Mouse (Mus musculus) ovary, postnatal 14 days (tissue): Measurements from ENCODE around the gene Smim24.

Experiments
- DNase-seq: peaks from one replicate; pipeline ENCODE4 v3.0.0; 2022; ENCODE audit warnings: low spot score

Smim24 gene

DNA sequence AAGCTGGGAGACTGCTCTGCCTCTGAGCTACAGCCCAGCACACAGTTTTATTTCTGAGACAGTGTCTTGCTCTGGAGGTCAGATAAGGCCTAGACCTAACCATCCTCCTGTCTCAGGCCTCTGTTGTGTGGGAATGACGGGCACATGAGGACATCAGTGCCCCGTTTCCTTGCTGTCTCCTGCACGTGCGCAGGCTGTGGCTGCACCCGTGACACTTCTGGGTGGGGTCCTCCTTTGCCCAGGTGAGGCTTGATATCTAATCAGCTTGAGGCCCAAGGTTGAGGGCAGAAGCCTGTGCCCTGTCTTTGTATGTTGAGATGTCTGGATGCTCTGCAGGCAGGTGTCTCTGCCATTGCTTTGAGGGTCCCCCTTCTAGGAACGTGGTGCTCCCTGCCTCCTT, 581 bp upstream of the Smim24 start:
- no peak for DNase-seq

DNA sequence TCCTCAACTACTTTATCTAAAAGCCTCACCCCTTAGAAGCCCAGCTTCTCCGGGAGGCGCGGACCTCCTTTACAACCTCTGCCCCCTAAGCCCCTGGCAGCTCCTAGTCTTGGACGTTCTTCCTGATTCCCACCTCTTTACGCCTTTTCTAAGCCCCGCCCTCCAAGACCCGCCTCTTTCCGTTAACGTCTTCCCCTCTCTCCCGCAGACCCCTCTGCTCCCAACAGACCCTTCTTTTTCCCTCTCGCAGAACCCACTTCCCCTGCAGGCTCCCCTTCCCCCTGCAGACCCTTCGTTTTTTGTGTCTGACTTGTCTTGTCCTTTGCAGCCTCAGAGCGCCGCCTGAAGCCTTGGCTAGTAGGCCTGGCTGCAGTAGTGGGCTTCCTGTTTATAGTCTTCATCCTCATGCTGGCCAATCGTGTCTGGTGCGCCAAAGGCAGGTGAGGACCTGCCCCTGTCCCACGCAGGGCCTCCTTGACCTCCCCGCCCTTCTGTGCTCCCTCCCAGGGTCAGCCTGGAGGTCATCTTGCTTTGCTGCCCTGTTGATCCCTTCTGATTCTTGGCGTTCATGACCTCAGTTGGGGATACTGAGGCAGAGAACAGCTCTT, 709 bp downstream of the Smim24 start:
- DNase-seq = no peak

DNA sequence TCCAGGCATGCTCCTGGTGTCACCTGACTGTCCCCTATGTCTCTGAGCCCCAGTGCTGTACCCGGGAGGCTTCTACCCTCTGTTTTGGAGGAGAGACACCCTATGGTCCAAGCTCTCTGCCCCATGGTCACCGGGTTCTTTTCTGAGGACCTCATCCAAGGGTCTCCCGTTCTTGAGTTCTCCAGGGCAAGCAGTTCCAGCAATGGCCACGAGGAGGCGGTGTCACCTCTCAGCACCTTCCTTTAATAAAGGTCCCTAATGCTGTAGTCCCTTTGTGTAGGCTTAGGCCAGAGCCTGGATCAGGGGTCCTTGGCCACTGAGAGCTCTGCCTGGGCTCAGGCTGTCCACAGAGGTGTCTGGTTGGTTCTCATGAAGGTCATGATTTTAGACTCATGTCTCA, 2.3 kb downstream of the Smim24 start:
- DNase-seq = peak; percentile 67

DNA sequence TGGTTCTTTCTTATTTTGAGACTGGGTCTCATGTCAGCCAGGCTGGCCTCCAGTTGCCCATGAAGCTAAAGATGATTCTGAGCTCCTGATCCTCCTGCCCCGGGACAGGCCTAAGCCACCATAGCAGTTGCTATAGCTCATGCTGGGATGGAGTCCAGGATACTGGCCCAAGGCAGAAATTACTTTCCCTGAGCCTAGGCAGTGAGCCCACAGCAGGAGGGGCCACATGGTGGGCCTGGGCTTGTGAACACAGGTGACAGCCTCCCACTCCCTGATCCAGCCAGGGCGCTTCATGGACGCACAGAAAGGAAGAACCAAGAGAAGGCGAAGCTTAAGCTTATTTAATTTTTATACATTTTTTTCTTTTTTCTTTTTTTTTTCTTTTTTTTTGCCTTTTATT, 3.0 kb downstream of the Smim24 start:
- no peak for DNase-seq

DNA sequence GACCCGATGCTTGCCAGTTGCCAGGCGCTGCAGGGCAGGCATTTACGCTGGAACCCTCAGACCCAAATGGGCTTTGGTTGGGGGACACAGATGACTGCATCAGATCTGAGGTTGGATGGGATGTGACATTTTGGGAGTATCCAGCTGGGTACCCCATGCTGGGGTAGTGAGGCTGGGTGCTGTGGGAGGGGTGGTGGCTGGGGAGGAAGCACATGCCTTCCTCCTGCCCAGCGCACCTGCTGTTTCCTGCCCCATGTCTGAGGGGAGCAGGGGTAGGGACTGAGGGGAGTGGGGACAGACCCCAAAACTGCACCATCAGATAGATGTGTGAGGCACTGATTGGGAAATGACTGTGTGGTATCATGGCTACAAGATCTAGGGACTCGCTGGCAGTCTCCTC, 3.9 kb downstream of the Smim24 start:
- no peak for DNase-seq

DNA sequence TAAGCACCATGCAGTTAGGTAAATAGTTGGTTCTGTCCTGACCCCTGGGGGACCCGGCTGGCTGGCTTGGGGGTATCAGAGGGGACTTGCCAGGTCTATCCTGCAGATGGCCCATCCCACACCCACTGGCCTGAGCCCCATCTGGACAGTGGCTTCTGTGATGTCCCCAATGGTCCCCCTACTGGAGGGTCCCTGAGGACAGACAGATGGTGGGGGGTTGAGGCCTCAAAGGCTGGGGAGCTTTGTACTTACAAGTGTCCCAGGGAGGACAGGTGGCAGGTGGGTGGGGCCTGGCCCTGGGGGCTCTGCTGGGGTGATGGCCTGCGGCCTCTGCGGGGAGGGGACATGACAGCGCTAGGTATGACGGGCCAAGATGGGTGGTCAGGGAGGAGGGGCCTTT, 6.4 kb downstream of the Smim24 start:
- DNase-seq = no peak

DNA sequence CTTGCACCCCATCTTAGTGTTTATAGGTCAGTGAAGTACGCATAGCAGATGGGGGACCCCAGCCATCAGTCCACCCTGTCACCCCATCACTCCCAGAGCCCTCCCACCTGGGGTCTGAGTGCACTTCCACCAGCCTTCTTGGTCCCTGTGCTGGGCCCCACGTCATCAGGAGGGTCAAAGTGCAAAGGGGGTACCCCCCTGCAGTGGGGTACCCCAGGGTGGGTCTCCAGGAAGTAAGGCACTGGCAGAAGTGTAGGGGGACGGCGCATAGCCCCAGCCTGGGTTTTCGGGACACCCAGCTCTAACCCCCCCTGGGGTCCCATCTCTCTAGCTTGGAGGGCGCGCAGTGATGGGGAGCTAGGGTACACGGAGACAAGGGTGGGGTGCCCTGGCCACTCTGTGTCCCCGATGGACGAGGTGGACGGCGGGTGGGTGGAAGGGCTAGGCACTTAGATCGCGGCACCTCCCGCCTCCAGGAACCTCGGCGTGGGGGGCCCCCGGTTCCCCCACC, 7.0 kb downstream of the Smim24 start:
- no peak for DNase-seq

DNA sequence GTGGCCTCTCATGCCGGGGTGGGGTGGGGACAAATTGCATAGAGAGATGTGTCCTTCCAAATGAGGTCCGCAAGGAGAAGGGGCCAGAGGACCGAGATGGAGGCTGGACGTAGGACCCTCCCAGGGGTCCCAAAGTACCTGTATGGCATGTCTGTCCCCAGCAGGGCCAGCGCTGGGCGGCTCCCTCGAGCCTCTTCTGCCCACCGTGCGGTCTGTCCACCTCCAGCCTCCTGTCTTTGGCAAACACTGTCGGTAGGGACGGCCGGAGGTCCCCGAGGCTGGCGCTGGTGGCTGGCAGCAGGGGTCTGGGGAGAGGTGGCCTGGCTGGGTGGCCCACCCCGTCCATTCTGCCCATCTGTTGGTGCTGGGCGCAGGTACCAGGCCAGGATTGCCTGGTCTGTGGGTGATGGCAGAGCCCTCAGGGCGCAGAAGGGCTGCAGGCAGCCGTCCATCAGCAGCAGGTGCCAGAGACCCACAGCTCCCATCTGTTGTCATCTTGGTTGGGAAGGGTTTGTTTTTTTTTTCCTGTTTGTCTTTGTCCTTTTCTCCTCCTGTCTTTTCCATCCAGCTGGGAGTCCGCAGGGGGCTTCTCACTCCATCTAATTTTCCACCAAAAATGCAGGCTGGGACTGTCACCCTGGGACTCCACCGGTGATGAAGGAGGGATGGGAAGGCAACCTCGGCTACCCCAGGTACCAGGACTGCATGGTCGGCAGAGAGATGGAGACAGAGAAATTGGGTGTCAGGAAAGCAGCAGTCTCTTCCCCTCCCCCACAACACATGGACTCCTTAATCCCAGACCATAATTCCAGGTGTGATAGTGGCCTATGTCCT, 7.7 kb downstream of the Smim24 start:
- no peak for DNase-seq

DNA sequence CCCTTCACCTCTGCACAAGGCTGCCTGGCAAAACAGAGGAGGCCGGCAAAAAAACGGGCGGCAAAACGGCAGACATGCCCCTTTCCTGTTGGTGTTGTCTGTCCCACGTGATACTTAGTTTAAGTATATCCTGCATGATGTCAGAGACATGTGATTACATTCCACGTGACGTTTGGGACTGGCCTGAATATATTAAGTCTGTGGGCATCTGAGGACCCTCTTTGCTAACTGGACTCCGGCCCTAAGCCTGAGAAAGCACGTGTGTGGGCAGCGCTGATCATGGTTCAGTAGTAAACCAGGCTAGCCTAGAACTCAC, 8.3 kb downstream of the Smim24 start:
- no peak for DNase-seq

DNA sequence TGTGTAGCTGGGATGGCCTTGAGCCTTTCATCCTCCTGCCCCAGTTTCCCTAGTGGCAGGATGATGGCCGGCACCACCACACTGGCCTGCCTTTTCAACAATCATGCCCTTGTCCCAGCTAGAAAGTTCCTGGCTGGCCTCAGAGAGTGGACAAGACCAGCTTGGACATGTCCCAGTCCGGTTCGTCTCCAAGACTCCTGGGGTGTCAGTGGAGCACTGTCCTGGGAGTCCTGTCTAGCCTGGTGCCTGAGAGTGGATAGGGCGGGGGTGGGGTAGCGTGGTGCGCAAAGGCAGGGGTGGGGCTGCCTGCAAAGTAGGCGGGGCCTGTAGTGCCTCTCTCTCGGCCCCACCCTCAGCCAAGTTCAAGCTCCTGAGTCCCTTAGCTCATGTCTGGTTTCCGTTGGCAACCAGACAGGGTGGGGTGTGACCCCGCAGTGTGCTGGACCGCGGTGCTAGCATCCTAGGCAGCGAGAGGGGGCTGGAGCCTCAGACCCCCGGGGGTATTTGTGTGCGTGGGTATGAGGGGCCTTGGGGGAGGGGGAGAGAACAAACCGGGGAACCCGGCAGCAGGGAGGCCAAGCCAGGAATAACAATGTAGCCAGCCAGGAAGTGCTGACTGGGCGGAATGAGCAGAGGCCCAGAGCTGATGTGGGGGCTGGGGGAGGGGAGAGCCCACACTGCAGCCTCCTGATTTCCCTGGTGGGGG, 8.8 kb downstream of the Smim24 start:
- DNase-seq = no peak

DNA sequence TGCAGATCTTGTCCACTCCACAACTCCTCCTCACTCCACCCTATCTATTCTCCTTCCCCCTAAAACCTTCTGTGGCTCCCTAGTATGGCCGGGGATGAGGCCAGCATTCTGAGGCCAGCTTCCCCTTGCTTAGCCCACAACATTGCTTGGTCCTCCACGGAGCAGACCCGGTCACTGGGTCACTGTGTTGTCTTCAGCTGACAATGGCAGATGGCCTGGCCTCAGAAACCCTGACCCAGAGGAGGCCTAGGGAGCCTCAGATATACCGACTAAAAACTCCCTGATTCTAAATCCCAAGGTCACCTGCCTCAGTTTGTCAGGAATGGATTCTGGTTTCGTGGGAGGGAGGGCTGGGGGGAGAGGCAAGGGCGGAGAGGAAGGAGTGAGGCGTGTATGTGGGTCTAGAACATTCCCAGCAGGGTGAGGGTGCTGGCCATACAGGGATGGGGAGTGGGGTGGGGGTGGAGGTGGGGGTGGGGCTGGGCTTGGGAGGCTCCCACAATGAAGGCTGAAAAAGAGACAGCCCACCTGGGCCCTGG, 9.4 kb downstream of the Smim24 start:
- DNase-seq = no peak

DNA sequence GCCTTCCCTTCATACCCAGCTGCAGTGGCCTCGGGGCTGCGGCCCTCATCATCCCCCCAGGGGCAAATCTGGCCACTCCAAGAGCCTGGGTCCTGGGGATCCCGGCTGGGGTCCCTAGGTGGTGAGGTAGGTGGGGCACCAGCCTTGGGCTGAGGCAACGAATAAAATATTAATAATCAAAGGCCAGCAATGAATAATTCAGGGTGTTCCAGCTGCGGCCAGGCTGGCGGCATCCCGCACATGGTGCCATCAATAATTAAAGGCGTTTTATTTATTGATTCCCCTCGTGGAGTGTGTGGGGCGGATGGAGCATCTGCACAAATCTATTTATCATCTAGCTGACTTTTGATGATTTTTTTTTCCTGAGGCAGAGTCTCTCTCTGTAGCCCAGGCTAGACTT, 10.7 kb downstream of the Smim24 start:
- DNase-seq = no peak

DNA sequence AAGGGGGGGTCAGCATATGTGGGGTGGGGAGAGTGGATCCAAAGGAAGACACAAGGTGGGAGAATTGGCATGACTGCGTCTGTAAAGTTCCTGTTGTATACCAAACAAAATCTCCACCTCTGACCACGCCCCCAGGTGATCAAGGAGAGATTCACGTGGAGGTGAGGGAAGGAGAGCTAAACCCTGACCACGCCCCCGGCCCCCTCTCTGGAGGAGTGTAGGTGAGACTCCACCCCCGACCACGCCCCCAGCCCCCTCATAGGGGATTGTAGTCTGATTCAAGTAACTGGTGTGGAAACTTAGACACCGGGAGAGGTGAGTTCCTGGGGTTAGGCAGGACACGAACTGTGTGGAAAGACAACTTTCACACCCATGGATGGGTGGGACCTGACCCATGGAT, 11.2 kb downstream of the Smim24 start:
- no peak for DNase-seq

DNA sequence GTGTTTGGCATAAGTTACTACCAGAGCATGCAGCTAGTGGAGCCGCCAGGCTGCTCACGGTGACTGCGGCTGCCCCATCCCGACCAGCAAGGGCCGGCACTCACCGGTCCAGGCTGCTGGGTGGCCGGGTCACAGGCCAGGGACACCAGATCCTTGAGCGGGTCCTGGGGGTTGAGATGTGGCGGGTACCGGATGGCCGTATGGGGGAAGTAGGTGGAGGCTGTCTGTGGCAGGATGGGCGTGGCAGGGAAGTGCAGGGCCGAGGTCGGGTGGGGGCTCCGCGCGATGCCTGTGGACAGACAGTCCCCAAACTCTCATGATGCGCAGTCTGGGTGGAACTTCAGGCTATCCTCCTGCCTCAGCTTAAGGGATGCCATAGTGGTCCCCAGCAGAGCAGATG, 11.9 kb downstream of the Smim24 start:
- DNase-seq = no peak

DNA sequence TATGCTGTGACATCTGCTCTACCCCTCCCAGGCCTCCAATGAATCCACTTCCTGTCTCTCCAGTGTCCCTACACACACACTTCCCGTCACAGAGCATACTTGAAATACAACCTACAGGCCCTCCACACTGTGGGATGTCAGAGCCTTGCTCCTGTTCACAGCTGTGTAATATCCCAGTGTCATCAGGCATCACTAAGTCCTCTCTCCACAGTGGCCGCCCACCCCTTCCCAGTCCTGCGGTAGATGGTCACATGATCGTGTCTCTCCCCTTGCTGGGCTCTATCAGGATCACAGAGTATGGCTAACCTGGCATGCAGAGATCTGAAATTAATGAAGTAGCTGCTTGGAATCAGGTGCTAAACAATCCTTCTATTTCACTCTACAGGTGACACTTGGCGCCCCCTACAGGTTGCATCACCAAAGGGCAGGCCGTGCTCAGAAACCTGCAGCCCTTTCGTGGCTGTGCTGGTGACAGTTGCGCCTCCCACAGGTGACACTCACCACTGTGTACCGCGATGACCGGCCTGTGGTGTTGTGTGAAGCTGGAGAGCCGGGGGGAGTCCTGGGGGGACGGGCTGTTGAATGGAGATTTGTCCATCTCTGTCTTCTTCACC, 12.8 kb downstream of the Smim24 start:
- DNase-seq = no peak

DNA sequence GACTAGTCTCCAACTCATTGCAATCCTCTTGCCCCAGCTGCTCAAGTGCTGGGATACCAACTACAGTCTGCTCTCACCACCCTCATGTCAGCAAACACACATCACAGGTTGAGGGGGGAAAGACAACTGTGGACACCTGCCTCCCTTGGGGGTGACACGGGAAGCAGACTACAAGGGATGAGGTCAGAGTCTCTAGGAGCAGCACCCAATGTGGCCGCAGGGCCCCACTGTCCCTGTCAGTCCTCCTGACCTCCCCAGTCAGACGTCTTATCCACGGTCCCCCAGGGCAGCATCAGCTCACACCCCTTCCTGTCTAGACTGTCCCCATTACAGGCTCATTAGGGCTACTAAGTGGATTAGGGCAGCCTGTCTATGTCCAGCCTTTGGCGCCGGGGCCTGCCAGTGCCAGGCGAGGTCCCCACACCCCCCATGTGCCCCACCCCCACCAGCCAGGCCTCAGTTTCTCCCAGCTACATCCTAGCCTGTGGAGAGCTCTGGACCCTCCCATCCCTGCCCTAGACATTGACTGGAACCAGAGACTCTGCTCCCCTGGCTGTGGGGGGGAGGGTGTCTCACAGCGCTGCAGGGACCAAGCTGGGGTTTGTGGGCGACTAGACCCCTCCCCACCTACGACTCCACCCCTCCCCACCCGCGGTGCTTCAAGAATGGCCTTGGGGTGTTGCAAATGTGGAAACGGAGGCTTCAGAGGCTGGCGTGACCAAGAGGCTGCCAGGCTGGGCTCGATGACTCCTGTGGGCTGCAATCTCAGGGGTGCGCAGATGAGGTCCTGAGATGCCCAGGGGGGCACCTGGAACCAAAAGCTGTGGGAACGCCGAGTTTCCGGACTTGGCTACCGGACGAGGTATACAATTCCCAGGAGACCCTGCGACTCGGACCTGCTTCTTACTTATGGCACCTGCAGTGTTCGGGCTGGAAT, 13.9 kb downstream of the Smim24 start:
- no peak for DNase-seq

DNA sequence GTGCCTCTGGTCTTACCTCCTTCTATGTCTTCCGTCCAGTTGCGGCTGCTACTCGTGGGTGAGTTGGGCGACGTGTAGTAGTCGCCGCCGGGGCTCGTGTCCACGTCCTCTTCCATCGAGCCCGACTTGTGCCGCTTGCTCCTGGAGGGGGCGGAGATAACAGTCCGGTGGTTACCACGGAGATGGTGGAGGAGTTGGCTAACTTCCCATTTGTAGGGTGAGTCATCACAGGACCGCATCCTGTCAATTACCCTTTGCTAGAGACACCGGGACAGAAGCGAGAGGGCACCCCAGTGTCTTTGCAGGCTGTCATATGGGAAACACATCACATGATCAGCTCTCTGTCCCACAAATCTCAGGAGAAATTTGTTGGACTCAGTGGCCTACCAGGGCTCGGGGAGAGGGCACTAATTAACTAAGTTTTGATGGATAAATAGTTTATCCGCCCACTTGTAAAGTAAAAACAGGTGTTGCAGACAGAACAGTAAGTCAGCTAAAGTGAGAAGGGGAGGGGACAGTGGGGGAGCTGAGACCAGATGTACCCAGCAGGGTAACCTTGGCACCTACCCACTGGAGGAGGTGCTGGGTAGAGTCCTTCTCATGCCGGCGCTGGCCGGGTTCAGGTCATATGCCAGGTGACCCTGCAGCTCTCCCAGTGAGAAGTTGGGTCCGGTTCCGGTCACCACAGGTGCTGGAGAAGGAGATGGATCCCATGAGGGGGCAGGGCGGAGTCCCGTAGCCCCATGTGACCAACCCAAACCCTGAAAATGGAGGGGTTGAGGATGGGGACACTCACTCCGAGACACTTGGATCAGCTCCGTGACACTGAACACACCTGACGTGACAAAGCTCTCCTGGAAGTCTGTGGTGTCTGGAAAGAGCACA, 14.9 kb downstream of the Smim24 start:
- no peak for DNase-seq

DNA sequence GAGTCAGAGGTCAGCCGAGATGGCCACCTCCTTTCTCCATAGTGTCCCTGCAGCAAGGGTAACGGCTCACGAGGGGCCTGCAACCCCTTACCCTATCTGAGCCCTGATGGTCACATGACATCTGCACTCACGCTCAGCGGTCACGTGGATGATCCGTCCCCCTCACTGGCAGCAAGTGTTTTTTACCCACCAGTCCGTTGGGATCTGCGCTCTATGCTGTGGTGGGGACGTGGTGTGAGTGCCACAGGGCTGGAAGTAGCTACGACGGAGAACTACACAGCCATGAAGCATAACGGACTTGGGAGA, 15.5 kb downstream of the Smim24 start:
- no peak for DNase-seq

DNA sequence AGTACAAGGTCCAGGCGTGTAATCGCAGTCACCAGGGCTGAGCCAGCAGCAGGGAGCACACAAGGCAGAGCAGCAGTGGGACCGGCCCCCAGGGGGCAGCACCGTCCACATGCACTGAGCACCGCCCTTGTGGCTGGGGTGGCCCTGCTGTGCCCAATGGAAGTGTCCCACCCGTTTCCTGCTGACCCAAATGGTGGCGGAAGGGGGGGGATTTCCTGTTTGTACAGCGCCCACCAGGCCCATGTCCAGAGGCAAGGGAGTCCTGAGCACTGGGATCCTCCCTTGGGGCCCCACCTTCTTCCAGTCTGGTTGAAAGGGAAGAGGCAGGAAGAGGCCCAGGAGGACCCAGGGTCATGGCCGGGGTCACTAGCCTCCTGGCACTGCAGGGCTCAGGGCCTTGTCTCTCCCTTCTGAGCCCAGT, 16.0 kb downstream of the Smim24 start:
- no peak for DNase-seq

DNA sequence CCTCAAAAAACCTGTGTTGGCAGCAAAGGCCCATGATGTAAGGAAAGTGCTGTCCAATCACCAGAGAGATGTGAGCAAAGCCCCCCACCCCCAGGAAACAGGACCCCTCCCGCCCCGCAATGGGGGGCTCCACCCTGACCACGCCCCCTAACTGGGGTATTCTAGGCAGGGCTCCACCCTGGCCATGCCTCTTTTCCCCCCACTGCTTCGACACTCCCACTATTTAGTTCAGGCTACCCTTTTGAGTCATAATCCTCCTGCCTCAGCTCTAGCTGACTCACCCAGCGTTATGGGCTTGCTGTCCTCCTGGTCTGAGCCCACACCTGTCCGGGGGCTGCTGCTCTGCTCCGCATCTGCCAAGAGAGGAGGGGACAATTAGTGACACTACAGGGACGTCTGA, 16.5 kb downstream of the Smim24 start:
- no peak for DNase-seq

DNA sequence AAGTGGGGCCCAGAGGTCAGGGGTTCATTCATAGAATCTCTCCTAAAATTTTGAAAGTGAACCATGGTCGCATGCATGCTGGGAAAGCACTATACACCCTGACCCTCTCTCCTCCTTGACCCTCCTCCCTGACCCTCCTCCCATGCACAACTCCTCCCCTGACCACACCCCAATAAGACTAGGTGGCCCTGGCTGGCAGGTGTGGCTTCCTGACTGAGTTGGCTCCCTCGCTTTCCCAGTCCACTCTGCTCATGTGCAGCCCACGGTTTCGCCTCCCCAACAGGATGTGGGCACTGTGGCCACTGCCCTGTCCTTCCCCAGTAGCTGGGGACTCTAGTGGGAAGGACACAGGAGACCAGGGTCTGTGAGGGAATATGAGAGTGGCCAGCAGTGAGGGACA, 17.5 kb downstream of the Smim24 start:
- DNase-seq = no peak
